Mouse (Mus musculus) layer of hippocampus, postnatal 14 days (tissue): ENCODE measurements around the gene Kcnj16. TPM values are rescaled to one million over a fixed set of nuclear protein-coding genes. Genes with fewer than 3 reads are reported as not detected.

Experiments
- DNase-seq, 2 experiments: peaks; one replicate each; pipeline ENCODE4 v3.0.0; 2021 to 2022; ENCODE audit warnings: low spot score in 2 of 2, mixed read lengths in 1 of 2
- total RNA-seq, 2 experiments: library from RNA; stranded (reverse); gene quantifications; 2 replicates each; pipeline ENCODE4 v1.2.3; 2021

The Kcnj16 gene
- total RNA-seq, 2 experiments from 2014 or later: 17.3 to 23.8 TPM

DNA sequence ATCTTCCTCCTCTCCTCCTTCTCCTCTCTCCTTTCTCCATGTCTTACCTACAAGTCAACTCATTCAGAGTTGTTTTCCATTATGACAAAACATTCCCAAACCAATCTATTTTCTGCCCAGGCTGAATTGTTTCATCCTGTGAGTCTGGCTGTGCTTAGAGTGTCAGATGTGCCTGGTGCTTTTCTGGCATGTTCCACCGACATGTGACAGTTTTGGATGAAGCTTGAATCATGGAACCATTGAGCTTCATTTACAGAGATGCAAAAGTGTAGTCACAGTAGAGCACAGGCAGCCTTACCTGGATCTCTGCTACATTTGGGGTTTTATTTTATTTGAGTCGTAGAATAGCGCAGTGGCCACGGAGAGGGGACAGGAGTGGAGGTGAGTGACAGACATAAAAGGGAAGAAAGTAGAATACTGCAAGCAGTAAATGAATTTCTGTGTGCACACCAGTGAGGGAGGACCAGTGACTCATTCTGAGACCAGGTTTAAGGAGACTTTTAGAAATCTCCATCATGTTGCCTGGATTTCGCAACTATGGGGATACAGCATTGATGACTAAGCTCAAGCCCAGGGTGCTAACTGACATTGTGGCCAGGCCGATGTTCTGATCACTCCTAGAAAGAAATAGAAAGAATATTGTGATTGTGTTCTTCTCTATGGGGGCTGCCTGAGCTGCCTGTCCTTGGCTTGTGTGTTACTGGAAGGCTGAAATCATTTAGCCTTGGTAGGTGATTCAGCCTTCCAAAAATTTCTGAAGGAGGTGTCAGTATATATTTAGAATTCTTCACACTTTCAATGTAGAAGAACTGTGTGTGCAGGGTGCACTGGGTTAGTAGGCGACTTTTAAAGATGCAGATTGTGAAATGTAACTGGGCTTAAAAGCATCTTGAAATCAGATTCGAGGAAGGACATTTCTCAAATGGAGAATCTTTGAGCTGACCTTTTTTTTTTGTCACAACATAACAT lies 87.3 kb downstream of the Kcnj16 start:
- peak in 1 of 2 experiments; percentile 82 for DNase-seq

DNA sequence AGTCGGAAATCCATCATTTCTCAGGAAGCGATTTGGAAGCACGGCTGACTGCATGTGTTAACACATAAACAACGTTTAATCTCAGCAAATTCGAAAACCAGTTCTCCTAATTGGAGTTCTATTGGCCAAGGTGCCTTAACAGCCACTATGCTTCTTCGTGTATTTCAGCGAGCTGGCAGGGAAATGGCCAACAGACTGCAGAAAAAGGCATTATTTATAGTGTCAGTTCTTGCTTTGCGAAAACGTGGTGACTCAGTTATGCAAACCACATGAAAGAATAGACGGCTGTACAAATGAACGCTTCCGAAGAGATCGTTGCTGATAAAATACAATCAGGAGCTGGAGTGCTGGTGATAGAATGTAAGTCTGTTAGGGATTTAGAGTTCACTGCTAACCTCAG lies 88.2 kb downstream of the Kcnj16 start:
- DNase-seq: peak; percentile 29 to 68

DNA sequence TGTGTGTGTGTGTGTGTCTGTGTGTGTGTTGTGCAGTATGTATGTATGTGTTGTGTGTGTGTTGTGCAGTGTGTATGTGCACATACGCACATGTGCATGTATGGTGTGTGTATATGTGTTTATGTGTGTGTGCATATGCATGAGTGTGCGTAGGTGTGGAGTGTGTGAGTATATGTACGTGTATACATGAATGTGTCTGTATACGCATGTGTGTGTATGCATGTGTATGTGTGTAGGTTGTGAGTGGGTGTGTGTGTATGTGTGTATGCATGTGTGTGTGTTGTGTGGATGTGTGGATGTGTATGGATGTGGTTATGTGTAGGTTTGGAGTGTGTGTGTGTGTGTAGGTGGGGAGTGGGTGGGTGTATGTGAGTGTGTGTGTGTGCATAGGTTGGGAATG lies 89.6 kb downstream of the Kcnj16 start:
- DNase-seq: no peak

DNA sequence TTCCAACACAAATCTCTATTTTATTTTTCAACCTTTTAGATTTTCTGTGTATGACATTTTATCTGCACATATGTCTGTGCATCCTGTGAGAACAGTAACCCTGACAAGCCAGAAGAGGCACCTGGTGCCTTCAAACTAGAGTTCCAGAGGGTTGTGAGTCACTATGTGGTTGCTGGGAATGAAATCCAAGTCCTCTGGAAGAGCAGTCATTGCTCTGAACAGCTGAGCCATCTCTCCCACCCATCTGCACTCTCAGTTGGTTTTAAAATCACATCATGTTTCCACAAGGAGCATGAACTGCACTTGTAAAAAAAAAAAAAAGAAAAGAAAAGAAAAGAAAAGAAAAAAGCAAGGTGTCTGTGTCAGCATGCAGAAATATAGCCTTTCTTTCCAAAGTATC lies 91.6 kb downstream of the Kcnj16 start:
- no peak for DNase-seq

DNA sequence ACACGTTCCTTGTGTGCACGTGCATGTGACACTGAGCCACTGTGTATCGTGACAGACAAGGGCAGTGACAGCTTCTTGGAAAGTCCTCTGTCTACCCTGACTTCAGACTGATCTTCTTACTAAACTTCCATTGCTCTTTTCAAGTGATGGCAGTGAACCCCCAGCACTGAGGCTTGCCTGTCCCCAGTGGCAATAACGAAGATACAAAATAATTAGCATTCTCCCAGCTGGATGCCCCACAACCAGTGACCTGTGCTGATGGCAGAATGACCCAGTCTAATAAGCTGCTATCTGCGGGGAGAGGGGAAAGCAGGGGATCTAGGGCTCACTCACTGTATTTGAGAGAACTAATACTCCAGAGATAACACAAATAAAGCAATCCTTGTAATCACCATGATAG lies 92.4 kb downstream of the Kcnj16 start:
- DNase-seq: no peak

DNA sequence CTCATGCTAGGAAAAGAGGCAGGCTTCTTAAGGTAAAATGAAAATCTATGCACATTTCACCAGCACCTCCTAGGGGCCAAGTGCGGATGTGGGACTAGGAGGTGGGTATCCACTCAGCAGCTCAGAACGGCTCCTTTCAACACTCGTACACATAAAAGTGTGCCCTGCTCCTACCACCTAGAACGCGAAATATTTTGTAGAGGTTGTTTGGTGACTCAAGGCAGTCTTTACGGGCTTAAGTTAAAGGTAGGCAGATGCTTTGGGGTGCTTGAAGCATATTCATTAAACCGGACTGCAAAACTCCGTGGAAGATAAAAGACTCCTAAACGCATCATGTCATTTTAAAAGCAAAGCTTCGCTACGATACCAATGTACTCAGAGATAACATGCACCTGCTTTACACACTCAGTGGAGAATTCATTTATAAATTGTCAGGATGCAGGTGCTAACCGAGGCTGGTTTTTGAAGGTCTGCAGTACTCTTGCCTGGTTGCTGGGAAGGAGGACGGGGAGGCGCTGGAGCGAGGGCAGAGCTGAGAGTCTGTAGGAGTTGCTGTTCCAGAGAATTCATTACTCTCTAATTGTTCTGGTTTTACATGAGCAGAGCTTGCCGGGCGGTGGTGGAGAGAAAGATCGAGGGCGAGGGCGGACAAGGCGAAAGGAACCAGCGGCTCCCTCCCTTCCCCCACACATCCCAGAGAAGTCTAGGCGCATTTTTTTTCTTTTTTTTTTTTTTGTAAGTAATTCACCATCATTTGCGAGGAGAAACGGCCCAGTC lies 97.1 kb downstream of the Kcnj16 start:
- DNase-seq: peak; percentile 34 to 43

DNA sequence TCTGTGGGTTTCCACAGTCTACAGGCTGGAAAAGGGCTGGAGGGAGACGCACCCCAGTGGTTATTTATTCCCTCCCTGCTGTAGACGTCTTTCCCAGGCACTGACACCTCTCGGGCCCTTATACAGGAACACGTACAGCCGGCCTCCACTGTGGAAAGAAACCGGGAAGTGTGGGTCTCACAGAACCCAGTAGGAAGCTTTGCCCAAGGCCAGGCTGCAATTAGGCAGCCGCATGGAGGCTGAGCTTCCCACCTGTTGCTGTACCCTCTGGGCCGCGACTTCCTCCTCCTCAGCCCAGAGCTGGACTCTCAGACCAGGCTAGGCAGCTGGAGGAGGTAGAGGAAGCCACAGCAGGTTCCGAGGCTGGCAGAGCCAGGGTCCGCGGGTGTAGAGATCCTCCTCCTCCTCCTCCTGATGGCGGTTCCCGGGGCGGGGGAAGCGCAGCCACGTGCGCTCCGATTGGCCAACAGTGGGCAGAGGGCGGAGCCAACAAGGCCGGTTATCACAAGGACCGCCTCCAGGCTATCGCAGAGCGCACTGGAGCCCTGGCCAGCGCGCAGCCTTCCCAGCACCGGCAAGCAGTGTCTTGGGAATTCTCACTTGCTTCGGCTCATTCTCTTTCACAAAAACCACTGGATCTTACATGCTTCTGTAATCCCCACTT lies 97.9 kb downstream of the Kcnj16 start, which contains the start of gene Kcnj2:
TSS of gene Kcnj2 (plus strand) at position 530 of the 664 bp plus-strand sequence.
- DNase-seq: peak; percentile 88 to 94

DNA sequence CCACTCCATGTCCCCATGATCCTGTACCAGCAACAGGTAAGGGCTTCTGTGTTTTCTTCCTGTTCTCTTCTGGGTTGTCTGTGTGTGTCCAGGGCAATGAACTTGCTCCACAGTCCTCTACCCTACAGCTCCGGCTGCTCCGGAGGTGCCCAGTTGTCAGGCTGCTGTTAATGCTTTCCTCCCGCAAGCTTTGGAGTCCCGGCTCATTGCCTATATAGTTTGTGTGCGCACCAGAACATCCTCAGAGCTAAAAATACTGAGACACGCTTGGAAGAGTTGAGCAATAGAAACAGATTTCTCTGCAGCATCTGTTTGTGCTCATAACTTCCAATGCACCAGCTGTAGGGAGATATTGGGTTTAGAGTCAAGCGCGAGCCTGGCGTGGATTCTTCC lies 98.5 kb downstream of the Kcnj16 start:
- DNase-seq: peak in 1 of 2 experiments; percentile 29

DNA sequence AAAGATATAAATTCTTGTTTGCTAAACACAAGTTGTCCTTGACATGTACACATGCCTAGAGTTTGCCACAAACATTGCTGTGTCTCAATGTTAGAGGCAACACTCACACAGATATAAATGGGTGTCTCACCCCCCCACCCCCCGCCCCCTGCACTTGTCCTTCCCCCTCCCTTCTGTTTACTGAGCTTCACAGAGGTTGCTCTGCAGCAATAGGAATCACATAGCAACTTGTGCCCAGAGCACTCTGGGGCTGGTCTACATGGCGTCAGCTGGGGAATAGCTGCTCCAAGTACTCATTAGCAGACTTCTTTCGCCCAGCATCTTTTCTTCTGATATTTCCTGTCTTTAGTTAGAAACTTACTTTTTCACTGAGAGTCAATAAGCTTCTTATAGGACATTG lies 100.0 kb downstream of the Kcnj16 start:
- DNase-seq: no peak

DNA sequence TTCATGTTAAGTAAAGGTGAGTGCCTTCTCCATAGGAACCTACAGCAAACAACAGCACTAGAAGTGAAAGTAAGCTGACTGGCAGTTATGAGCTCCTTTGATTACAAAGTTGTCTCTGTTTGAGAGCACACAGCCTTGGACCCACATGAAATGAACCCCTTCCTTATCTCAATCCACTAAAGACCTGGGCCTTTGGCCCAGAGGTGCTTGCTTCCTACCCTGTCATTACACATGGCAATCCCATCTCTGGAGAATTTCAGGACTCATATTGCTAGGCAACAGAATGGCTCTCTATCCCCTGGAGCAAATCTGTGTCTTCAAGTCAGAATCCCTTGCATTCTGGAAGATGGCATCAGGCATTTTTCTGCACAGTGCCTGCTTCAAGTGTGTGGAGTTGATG lies 102.6 kb downstream of the Kcnj16 start:
- no peak for DNase-seq

DNA sequence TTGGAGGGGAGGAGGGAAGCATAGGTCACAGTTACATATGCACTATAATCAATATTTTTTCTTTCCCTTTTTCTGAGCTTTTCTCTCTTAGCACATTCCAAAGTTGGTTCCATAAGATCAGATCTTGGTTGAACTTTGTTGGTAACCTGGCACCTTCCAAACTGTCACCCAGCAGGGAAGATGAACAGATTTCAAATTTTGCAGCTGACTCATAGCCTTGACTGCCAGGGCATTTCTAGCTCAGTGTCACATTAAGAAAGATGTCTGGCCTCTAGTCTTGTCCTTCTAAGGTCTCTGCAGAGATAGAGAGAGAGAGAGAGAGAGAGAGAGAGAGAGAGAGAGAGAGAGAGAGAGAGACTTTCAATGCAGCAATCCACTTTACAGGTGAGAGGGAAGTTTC lies 106.3 kb downstream of the Kcnj16 start:
- DNase-seq: no peak

Other genes with a start within 250 kb of the Kcnj16 start
- gene Kcnj2, start 98.1 kb downstream of the Kcnj16 start, total RNA-seq: 1 to 10 TPM; 5.1 to 6.0 TPM